Mouse (Mus musculus) CH12.LX (cell line): ENCODE measurements around the gene Col27a1. TPM values are rescaled to one million over a fixed set of nuclear protein-coding genes. Genes with fewer than 3 reads are reported as not detected.
A peak's percentile ranks its signal among the peaks of the same experiment; 100 is the strongest.

Source experiments
- DNase-seq: peaks from one replicate; pipeline ENCODE4 v3.0.0-alpha.2; 2013; ENCODE audit errors: extremely low read depth
- H3K27ac ChIP-seq: 2 replicates; pipeline ENCODE4 v1.5.1; 2012; ENCODE audit warnings: low read depth, mild to moderate bottlenecking, control low read depth, moderate library complexity; ENCODE audit not compliant: insufficient read depth
- H3K27me3 ChIP-seq: replicated peaks from 2 replicates; pipeline ENCODE3; 2012; ENCODE audit warnings: inconsistent platforms
- H3K36me3 ChIP-seq, 2 experiments: replicated peaks in 1 of 2; 2 replicates each; pipeline versions ENCODE3 to v1.6.1; 2012; ENCODE audit warnings: inconsistent platforms in 1 of 2, low read length in 1 of 2, mild to moderate bottlenecking in 1 of 2, mixed read lengths in 1 of 2, moderate library complexity in 1 of 2; ENCODE audit not compliant: control insufficient read depth in 1 of 2, insufficient read depth in 1 of 2
- H3K4me1 ChIP-seq, 2 experiments: 2 replicates each; pipeline ENCODE4 v1.6.1; 2012; ENCODE audit warnings: inconsistent platforms in 1 of 2, moderate library complexity in 1 of 2; ENCODE audit not compliant: insufficient read depth in 2 of 2, control insufficient read depth in 1 of 2
- H3K4me2 ChIP-seq: 2 replicates; pipeline ENCODE4 v1.6.1; 2012; ENCODE audit warnings: low read depth, mild to moderate bottlenecking, control low read depth; ENCODE audit not compliant: poor library complexity, insufficient read depth, severe bottlenecking
- H3K4me3 ChIP-seq, 3 experiments: fragments of 150-350 bp in 1 of 3; sonication (generic) in 1 of 3; replicated peaks in 1 of 3; 2 replicates each; pipeline versions ENCODE3 to v1.5.1; 2011 to 2012; ENCODE audit warnings: low read depth in 2 of 3, low read length in 2 of 3, mild to moderate bottlenecking in 2 of 3, moderate library complexity in 2 of 3, control low read depth in 1 of 3, improper control_type of control experiment in 1 of 3, inconsistent platforms in 1 of 3, mixed read lengths in 1 of 3; ENCODE audit not compliant: poor library complexity in 1 of 3
- H3K79me2 ChIP-seq: replicated peaks from 2 replicates; pipeline ENCODE4 v1.6.1; 2012; ENCODE audit warnings: mild to moderate bottlenecking, moderate library complexity; ENCODE audit not compliant: control insufficient read depth, poor library complexity, insufficient read depth, severe bottlenecking; ENCODE audit errors: extremely low read depth
- H3K9ac ChIP-seq: 2 replicates; pipeline ENCODE4 v1.6.1; 2012; ENCODE audit warnings: low read depth, mild to moderate bottlenecking, control low read depth, moderate library complexity; ENCODE audit not compliant: insufficient read depth
- H3K9me3 ChIP-seq: replicated peaks from 2 replicates; pipeline ENCODE3; 2012; ENCODE audit warnings: low read length, inconsistent platforms, mixed read lengths
- BHLHE40 ChIP-seq: IDR thresholded peaks from 2 replicates; pipeline ENCODE4 v1.6.1; 2011; ENCODE audit warnings: mild to moderate bottlenecking, low read depth, low read length, improper control_type of control experiment
- CHD1 ChIP-seq: IDR thresholded peaks from 2 replicates; pipeline ENCODE4 v1.6.1; 2012; ENCODE audit warnings: low read depth, low read length, improper control_type of control experiment, inconsistent platforms
- CTCF ChIP-seq, 2 experiments: IDR thresholded peaks in 1 of 2; conservative IDR thresholded peaks in 1 of 2; 2 replicates each; pipeline ENCODE4 v1.5.1; 2011 to 2012; ENCODE audit warnings: low read depth in 2 of 2, low read length in 2 of 2, improper control_type of control experiment in 1 of 2, inconsistent platforms in 1 of 2, mild to moderate bottlenecking in 1 of 2, moderate library complexity in 1 of 2
- E2F4 ChIP-seq: IDR thresholded peaks from 2 replicates; pipeline ENCODE4 v1.6.1; 2011; ENCODE audit warnings: low read depth, low read length, improper control_type of control experiment; ENCODE audit not compliant: insufficient replicate concordance
- ELF1 ChIP-seq: IDR thresholded peaks from 2 replicates; pipeline ENCODE4 v1.6.1; 2014; ENCODE audit warnings: low read depth, mild to moderate bottlenecking, inconsistent platforms, low read length, improper control_type of control experiment
- EP300 ChIP-seq: IDR thresholded peaks from 2 replicates; pipeline ENCODE4 v1.6.1; 2011; ENCODE audit warnings: low read length, improper control_type of control experiment
- ETS1 ChIP-seq: conservative IDR thresholded peaks from 2 replicates; pipeline ENCODE4 v1.6.1; 2012; ENCODE audit warnings: low read depth, mild to moderate bottlenecking, inconsistent platforms, low read length, improper control_type of control experiment, moderate library complexity
- GABPA ChIP-seq: IDR thresholded peaks from 2 replicates; pipeline ENCODE4 v1.6.1; 2012; ENCODE audit warnings: low read depth, low read length, improper control_type of control experiment, inconsistent platforms; ENCODE audit not compliant: insufficient replicate concordance
- JUND ChIP-seq: conservative IDR thresholded peaks from 2 replicates; pipeline ENCODE4 v1.6.1; 2011; ENCODE audit warnings: low read depth, low read length, improper control_type of control experiment
- KAT2A ChIP-seq: IDR thresholded peaks from 2 replicates; pipeline ENCODE4 v1.6.1; 2012; ENCODE audit warnings: low read length, improper control_type of control experiment, inconsistent platforms; ENCODE audit not compliant: insufficient replicate concordance
- MAX ChIP-seq: IDR thresholded peaks from 2 replicates; pipeline ENCODE4 v1.6.1; 2011; ENCODE audit warnings: low read length, improper control_type of control experiment
- MEF2A ChIP-seq: IDR thresholded peaks from 2 replicates; pipeline ENCODE4 v1.6.1; 2014; ENCODE audit warnings: low read depth, mild to moderate bottlenecking, inconsistent platforms, low read length, improper control_type of control experiment, borderline replicate concordance
- MYC ChIP-seq: IDR thresholded peaks from 2 replicates; pipeline ENCODE4 v1.6.1; 2011; ENCODE audit warnings: low read depth, mild to moderate bottlenecking, improper control_type of control experiment, low read length
- PAX5 ChIP-seq: IDR thresholded peaks from 2 replicates; pipeline ENCODE4 v1.6.1; 2012; ENCODE audit warnings: low read length, inconsistent platforms, mixed read lengths
- POLR2AphosphoS2 ChIP-seq: IDR thresholded peaks from 2 replicates; pipeline ENCODE4 v1.6.1; 2011; ENCODE audit warnings: low read depth, low read length, improper control_type of control experiment
- RCOR1 ChIP-seq: conservative IDR thresholded peaks from 2 replicates; pipeline ENCODE4 v1.6.1; 2012; ENCODE audit warnings: low read depth, mild to moderate bottlenecking, inconsistent platforms, low read length, improper control_type of control experiment
- SIN3A ChIP-seq: IDR thresholded peaks from 2 replicates; pipeline ENCODE4 v1.6.1; 2012; ENCODE audit warnings: low read length, improper control_type of control experiment, inconsistent platforms
- SMC3 ChIP-seq: IDR thresholded peaks from 2 replicates; pipeline ENCODE4 v1.6.1; 2011; ENCODE audit warnings: low read depth, low read length, improper control_type of control experiment
- TBP ChIP-seq: conservative IDR thresholded peaks from 2 replicates; pipeline ENCODE4 v1.6.1; 2011; ENCODE audit warnings: low read depth, low read length, improper control_type of control experiment
- TCF12 ChIP-seq: IDR thresholded peaks from 2 replicates; pipeline ENCODE4 v1.6.1; 2014; ENCODE audit warnings: low read depth, mild to moderate bottlenecking, inconsistent platforms, low read length, improper control_type of control experiment
- ZC3H11A ChIP-seq: IDR thresholded peaks from 2 replicates; pipeline ENCODE4 v1.6.1; 2012; ENCODE audit warnings: low read depth, mild to moderate bottlenecking, inconsistent platforms, low read length, improper control_type of control experiment
- ZKSCAN1 ChIP-seq: IDR thresholded peaks from 2 replicates; pipeline ENCODE4 v1.6.1; 2012; ENCODE audit warnings: low read depth, inconsistent platforms, low read length, improper control_type of control experiment, borderline replicate concordance
- dilution Hi-C: fragments of 300-500 bp; cut with MboI; formaldehyde crosslinking; loops from 2 replicates; pipeline ENCODE4 v1.14.3; 2020; ENCODE audit warnings: low sequenced_read_pairs; ENCODE audit not compliant: extremely low pct_unique_long_range_greater_than_20kb, extremely low pct_ligation_motif_present
- in situ Hi-C: fragments of 300-500 bp; cut with MboI; formaldehyde crosslinking; loops from 3 replicates; pipeline ENCODE4 v1.14.3; 2019; ENCODE audit warnings: low sequenced_read_pairs, low pct_ligation_motif_present, low pct_unique_long_range_greater_than_20kb, mixed read lengths
- polyA plus RNA-seq: library from polyadenylated mRNA; unstranded; fragments of >175 nt; gene quantifications from 2 replicates; pipeline ENCODE4 v1.2.1, GENCODE M21; 2012; ENCODE audit warnings: low read depth; ENCODE audit not compliant: insufficient read length
- total RNA-seq, 2 experiments: library from RNA; depleted of rRNA; stranded (reverse); fragments of 300-350 nt in 1 of 2; fragments of >200 nt in 1 of 2; gene quantifications; 2 replicates each; pipeline ENCODE4 v1.2.3; 2012 to 2014

The Col27a1 gene
- total and polyA plus RNA-seq, 3 experiments = 0.04 to 0.05 TPM; not detected in 1

DNA sequence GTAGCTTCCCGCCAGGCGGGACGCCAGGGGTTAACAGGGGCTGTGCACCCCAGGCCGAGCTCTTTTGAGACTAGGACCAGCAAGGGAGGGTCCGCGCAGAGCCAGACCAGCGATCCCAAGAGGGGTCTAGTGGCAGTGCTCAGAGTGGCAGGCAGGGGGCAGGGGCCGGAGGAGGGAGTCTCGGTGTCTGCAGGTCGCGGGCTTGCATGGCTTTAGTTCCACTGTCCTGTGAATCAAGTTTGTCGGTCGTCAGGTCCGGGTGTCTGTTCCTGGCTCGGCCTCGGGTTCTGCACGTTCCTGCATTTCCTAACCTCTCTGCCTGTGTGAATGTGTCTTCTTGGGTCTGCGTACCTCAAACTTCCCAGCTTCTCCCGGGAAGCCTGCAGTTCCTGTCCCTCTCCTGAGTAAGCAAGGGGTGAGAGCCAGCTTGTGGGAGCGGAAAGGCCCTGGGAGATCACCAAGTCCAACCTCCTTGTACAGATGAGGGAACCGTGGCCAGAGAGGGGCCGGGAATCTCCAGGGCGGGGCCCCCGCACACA lies 2.3 kb downstream of the Col27a1 start:
- in situ Hi-C loops = loop anchor here (5.0 to 25.0 kb wide), 2 partner anchors 96 to 346 kb away; partner anchors contain the start of gene Tmem268

DNA sequence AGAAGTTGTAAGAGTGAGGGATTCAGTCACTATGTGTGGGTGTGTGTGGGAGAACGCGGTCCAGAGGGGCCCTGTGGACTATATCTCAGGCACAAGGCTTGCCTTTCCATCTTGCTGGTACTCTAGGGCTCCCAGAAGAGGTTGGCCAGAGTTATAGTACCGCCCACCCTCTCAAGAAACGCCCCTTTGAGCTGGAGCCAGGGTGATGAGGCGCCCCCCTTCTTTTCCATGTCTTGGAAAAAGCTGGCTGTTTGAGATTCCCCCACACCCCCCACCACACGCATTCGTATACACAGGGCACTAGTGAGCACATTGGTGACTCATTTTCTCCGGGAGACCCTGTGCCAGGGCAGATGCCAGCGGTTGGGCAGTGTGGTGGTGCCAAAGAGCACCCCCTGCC lies 2.8 kb downstream of the Col27a1 start:
- no peak overlapping the region for H3K9ac ChIP-seq
- no peak overlapping the region for H3K4me2 ChIP-seq
- H3K36me3 ChIP-seq = no peaks in the 10 kb centered on the region
- H3K4me1 ChIP-seq = 0 out of 4 replicates have a peak, but pooled peaks cover 0 to 3% of the 10 kb centered on the region in 2 experiments
- H3K9me3 ChIP-seq = peaks cover 5% of the 10 kb centered on the region
- in situ Hi-C loops = loop anchor here (5.0 to 25.0 kb wide), 2 partner anchors 96 to 346 kb away; partner anchors contain the start of gene Tmem268
- H3K27ac ChIP-seq = no peak overlapping the region
- H3K79me2 ChIP-seq = no peaks in the 10 kb centered on the region
- peaks cover 97% of the 10 kb centered on the region for H3K27me3 ChIP-seq
- DNase-seq = no peak
- no peak for TF ChIP-seq ZKSCAN1
- no peak for TF ChIP-seq MAX
- TF ChIP-seq PAX5 = no peak
- TF ChIP-seq TCF12 = no peak
- TF ChIP-seq MYC = no peak
- TF ChIP-seq KAT2A = no peak
- no peak for TF ChIP-seq TBP
- TF ChIP-seq ELF1 = no peak
- TF ChIP-seq ZC3H11A = no peak
- no peak for TF ChIP-seq CTCF (conservative IDR thresholded peaks at IDR 0.05 in 1 of 2, IDR thresholded peaks at IDR 0.05 in 1 of 2; ENCODE audit: low read depth in 2 of 2, low read length in 2 of 2)
- no peak for TF ChIP-seq CHD1
- TF ChIP-seq E2F4 = no peak
- no peak for TF ChIP-seq BHLHE40
- no peak for TF ChIP-seq MEF2A
- no peak for TF ChIP-seq JUND
- TF ChIP-seq SIN3A = no peak
- no peak for TF ChIP-seq RCOR1
- TF ChIP-seq EP300 = no peak
- TF ChIP-seq, all 38 proteins: peak for 0
- H3K4me3 ChIP-seq = no peak overlapping the region
- dilution Hi-C loops = no loop called here

More for the DNA sequence above, 2.3 kb downstream of the Col27a1 start:
- DNase-seq = no peak
- peak overlapping the region; percentile 29; the same call in 1 of the 2 replicates for H3K9ac ChIP-seq
- peak in 1 of 2 experiments; percentile 48; a peak in 2 of 4 replicates for TF ChIP-seq CTCF (conservative IDR thresholded peaks at IDR 0.05 in 1 of 2, IDR thresholded peaks at IDR 0.05 in 1 of 2; ENCODE audit: low read depth in 2 of 2, low read length in 2 of 2)
- no peak for TF ChIP-seq POLR2AphosphoS2
- no peak for TF ChIP-seq GABPA
- no peak for TF ChIP-seq MYC
- TF ChIP-seq PAX5 = no peak
- no peak for TF ChIP-seq TBP
- TF ChIP-seq ETS1 = no peak
- peak; percentile 21; the same call in 1 of the 2 replicates for TF ChIP-seq SMC3
- no peak for TF ChIP-seq ZKSCAN1
- TF ChIP-seq, all 38 proteins: peak for 2
- Histone ChIP-seq H3K27me3 (peaks cover 97% of the 10 kb centered on the region), H3K4me2 (peak overlapping the region; percentile 93), H3K9me3 (peaks cover 5% of the 10 kb centered on the region), H3K27ac (no peak overlapping the region), H3K36me3 (no peaks in the 10 kb centered on the region), H3K4me3 (peak overlapping the region in 1 of 3 experiments; percentile 51), H3K4me1 (0 out of 4 replicates have a peak, but pooled peaks cover 0 to 3% of the 10 kb centered on the region in 2 experiments), H3K79me2 (no peaks in the 10 kb centered on the region)
- dilution Hi-C loops = no loop called here
